Mouse (Mus musculus) embryonic facial prominence, embryonic 10.5 days (tissue): ENCODE results near the gene Inpp5d. TPM values are rescaled to one million over a fixed set of nuclear protein-coding genes. Genes with fewer than 3 reads are reported as not detected.

Experiments used
- DNase-seq: peaks from one replicate; pipeline ENCODE4 v3.0.0-alpha.2; 2017; ENCODE audit warnings: low spot score
- H3K27ac ChIP-seq: fragments of 300-500 bp; sonication (generic); replicated peaks from 2 replicates; pipeline ENCODE4 v1.5.1; 2016; ENCODE audit warnings: mild to moderate bottlenecking
- H3K27me3 ChIP-seq: fragments of 300-500 bp; sonication (generic); replicated peaks from 2 replicates; pipeline ENCODE4 v1.6.1; 2016; ENCODE audit warnings: low read depth, mild to moderate bottlenecking; ENCODE audit not compliant: poor library complexity, severe bottlenecking
- H3K36me3 ChIP-seq: fragments of 300-500 bp; sonication (generic); replicated peaks from 2 replicates; pipeline ENCODE4 v1.6.1; 2016; ENCODE audit warnings: mild to moderate bottlenecking, moderate library complexity
- H3K4me1 ChIP-seq: fragments of 300-500 bp; sonication (generic); 2 replicates; pipeline ENCODE4 v1.6.1; 2016
- H3K4me3 ChIP-seq: fragments of 300-500 bp; sonication (generic); 2 replicates; pipeline ENCODE4 v1.5.1; 2016; ENCODE audit warnings: mild to moderate bottlenecking, moderate library complexity
- H3K9me3 ChIP-seq: fragments of 300-500 bp; sonication (generic); 2 replicates; pipeline ENCODE4 v1.6.1; 2016; ENCODE audit warnings: mild to moderate bottlenecking
- WGBS: fragments of 180-500 bp; shearing (Covaris S2); methylation state at CpG from one replicate; pipeline ENCODE4 v1.1.7; 2016; 5-methylcytosine and 5-hydroxymethylcytosine counted together
- polyA plus RNA-seq: library from polyadenylated mRNA; unstranded; fragments of >200 nt; fragmentation: Nextera tagmentation; extraction: Ambion mirVana; gene quantifications from 2 replicates; pipeline ENCODE4 v1.2.1, GENCODE M21; 2016

Gene Inpp5d
- polyA plus RNA-seq, 1 experiment from 2014 or later, result 4.0 TPM

DNA sequence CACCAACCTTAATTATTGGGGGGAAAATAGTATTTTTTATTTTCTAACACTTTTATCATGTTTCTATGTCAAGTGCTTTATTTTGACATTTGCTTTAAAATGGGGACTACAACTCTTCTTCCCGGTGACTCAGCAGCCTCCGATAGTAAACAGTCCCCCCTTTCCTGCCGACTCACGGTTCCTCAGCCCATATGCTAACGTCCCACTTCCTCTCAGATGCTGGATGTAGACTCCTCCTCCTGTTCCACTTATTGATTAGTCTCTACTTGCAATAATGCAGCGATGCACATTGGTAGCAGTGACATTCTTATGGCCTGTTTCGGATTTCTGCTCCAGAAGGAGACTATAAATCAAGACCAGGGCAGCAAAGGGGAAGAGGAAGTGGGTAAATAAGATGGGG lies 28.5 kb downstream of the Inpp5d start:
- H3K27ac ChIP-seq, result no peak overlapping the region
- no peak for DNase-seq
- WGBS, result 69% methylated on average over 7 of the region's 7 CpGs
- H3K36me3 ChIP-seq, result no peaks in the 10 kb centered on the region
- H3K27me3 ChIP-seq, result no peaks in the 10 kb centered on the region
- H3K4me1 ChIP-seq, result no peaks in the 10 kb centered on the region
- no peaks in the 10 kb centered on the region for H3K9me3 ChIP-seq
- H3K4me3 ChIP-seq, result no peak overlapping the region

DNA sequence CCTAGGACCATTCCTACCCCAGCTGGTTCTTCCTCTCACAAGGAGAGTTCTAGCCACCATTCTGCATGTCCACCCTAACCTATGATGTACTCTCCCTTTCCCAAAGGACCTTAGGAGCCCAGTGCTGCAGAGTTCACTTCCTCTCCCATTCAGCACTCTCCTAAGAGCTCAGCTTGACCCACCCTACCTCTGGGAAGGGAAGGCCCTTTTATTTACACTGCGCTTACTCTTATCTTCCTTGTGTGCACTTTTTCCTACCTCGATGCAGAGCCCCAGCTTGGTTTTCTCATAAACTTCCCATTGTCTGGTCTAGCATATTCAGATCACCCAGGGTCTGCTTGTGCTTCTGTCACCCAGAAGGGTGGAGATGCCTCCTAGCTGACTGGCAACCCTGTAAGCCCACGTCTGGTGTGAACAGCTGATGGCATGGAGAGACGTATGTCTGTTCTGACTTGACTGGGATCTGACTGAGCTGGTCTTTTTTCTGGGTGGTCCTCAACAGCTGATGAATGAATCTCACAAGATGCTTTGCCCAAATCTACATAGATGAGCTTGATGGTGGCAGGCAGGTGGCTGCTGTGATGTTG lies 29.2 kb downstream of the Inpp5d start:
- H3K27ac ChIP-seq, result no peak overlapping the region
- H3K27me3 ChIP-seq, result no peaks in the 10 kb centered on the region
- H3K4me3 ChIP-seq, result no peak overlapping the region
- H3K4me1 ChIP-seq, result no peaks in the 10 kb centered on the region
- WGBS, result 82% methylated on average over 4 of the region's 4 CpGs
- H3K9me3 ChIP-seq, result no peaks in the 10 kb centered on the region
- H3K36me3 ChIP-seq, result no peaks in the 10 kb centered on the region
- no peak for DNase-seq

DNA sequence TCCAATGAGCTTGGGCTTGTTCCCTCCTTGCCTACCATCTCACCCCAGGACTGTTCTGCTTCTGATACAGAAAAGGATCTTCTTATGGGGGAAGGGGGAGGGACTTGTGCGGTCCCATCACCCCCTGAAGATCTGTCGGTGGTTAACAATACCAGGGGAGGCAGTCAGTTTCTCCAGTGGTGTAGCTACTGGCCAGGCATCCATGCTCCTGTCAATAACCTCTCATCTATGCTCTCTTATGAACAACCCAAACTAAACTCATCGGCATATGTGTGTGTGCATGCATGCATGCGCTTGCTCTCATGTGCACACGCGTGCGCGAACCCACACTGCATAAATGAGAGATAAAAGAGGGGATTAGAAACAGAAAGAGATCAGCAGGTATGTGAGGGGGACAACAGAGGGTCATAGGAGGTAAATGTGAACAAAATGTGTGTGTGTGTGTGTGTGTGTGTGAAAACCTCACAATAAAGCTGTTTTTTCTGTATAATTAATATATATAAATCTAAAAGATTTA lies 29.9 kb downstream of the Inpp5d start:
- 94% methylated on average over 8 of the region's 8 CpGs for WGBS
- no peak overlapping the region for H3K27ac ChIP-seq
- H3K9me3 ChIP-seq, result no peaks in the 10 kb centered on the region
- no peak overlapping the region for H3K4me3 ChIP-seq
- no peaks in the 10 kb centered on the region for H3K36me3 ChIP-seq
- no peaks in the 10 kb centered on the region for H3K27me3 ChIP-seq
- DNase-seq, result no peak
- no peaks in the 10 kb centered on the region for H3K4me1 ChIP-seq

DNA sequence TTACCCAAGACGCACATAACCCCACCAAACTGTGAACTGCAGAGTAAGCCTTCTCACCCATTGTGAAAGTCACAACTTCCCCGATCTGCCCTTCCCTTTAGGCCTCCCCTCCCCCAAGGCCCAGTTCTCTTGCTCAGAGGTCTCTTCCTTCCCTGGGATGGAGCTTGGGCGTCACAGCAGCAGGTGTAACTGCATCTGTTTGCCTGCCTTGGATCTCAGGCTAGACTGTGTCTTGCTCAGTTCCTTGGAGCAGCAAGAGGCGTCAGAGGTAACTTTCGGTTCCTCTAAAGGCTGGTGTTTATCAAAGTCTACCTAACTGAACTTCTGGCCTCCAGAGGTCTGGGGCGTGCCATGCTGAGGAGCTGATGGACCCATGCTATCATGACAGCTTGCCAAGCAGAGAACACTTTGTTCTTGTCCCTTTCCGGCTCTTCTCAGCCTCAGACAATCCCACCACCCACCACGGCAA lies 30.5 kb downstream of the Inpp5d start:
- no peak for DNase-seq
- H3K27me3 ChIP-seq, result no peaks in the 10 kb centered on the region
- 83% methylated on average over 8 of the region's 8 CpGs for WGBS
- H3K9me3 ChIP-seq, result no peaks in the 10 kb centered on the region
- no peak overlapping the region for H3K4me3 ChIP-seq
- no peak overlapping the region for H3K27ac ChIP-seq
- H3K4me1 ChIP-seq, result no peaks in the 10 kb centered on the region
- H3K36me3 ChIP-seq, result no peaks in the 10 kb centered on the region

DNA sequence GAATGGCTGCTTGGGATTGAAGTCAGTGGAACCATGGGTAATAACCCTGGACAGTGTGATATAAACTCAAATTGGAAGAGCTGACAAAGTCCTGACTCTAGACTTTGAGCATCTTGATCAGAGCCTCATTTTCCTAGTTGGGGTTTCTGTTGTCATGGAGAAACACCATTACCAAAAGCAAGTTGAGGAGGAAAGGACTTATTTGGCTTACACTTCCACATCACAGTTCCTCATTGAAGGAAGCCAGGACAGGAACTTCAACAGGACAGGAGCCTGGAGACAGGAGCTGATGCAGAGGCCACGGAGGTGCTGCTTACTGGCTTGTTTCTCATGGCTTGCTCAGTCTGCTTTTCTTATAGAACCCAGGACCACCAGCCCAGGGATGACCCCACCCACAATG lies 31.3 kb downstream of the Inpp5d start:
- H3K4me1 ChIP-seq, result no peaks in the 10 kb centered on the region
- H3K27ac ChIP-seq, result no peak overlapping the region
- no peaks in the 10 kb centered on the region for H3K36me3 ChIP-seq
- H3K4me3 ChIP-seq, result no peak overlapping the region
- no peaks in the 10 kb centered on the region for H3K9me3 ChIP-seq
- no peaks in the 10 kb centered on the region for H3K27me3 ChIP-seq
- 88% methylated on average over 1 of the region's 1 CpGs for WGBS
- no peak for DNase-seq

DNA sequence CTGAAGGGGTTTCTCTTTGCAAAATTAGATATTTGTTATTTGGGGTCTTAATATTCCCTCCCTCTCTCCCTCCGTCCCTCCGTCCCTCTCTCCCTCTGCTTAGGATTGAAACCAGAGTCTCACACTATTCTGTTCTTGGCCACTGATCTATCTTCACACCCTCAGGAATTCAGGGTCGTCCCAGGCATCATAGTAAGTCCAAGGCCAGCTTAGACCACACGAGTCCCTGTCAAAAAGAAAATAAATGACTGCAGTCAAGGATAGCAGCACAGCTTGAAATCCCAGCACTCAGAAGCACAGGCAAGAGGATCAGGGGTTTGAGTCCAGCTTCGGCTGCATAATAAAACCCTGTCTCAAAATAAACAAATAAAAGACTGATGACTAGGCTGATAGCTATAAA lies 35.0 kb downstream of the Inpp5d start:
- Histone ChIP-seq H3K4me1 (peaks cover 20% of the 10 kb centered on the region), H3K36me3 (no peaks in the 10 kb centered on the region), H3K27me3 (no peaks in the 10 kb centered on the region), H3K4me3 (no peak overlapping the region), H3K27ac (no peak overlapping the region), H3K9me3 (no peaks in the 10 kb centered on the region)
- no peak for DNase-seq
- WGBS, result 68% methylated on average over 5 of the region's 5 CpGs

DNA sequence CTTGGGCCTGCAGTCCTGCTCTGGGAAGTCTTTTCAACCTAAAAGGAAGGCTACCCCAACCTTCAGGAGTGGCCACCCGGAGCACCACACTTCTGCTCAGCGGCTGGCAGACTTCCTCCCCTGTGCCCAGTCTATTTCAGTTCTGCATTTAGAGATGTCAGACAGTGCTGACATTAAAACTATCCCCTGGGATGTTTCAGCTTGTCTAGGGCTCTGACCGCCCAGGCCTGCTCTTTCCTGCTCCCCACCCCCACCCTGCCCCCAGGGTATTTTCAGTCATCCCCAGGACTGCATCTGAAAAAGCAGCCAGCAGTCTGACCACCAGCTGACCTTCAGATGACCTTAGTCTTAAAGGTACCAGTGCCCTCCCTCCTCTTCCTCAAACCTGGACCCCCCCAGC lies 38.0 kb downstream of the Inpp5d start:
- 48% methylated on average over 3 of the region's 3 CpGs for WGBS
- no peak for DNase-seq
- H3K27ac ChIP-seq, result peak overlapping the region; percentile 40; the same call in 1 of the 2 replicates
- H3K36me3 ChIP-seq, result no peaks in the 10 kb centered on the region
- no peak overlapping the region for H3K4me3 ChIP-seq
- peaks cover 20% of the 10 kb centered on the region for H3K4me1 ChIP-seq
- no peaks in the 10 kb centered on the region for H3K27me3 ChIP-seq
- H3K9me3 ChIP-seq, result no peaks in the 10 kb centered on the region

DNA sequence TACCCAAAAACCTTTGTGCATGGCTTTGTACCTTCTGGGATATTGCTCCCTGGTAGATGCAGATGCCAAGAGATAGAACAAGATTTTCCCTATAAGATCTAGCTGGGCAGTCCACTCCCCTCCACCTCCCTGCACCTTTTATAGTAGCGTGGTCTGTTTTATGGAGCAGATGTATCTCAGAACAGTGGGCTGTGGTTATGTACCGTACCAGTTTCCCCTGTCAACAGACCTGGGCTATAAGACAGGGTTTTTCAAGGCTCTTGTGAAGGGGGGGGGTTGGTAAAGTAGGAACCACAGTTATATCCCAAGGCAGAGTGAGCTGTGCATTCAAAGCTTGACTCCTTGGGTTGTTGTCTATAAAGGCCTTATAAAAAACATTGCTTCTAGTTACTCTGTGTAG lies 38.4 kb downstream of the Inpp5d start:
- Histone ChIP-seq H3K27ac (0 out of 2 replicates have a peak overlapping the region, but pooled peaks have one; percentile 40), H3K4me3 (no peak overlapping the region), H3K4me1 (peaks cover 20% of the 10 kb centered on the region), H3K27me3 (no peaks in the 10 kb centered on the region), H3K9me3 (no peaks in the 10 kb centered on the region), H3K36me3 (no peaks in the 10 kb centered on the region)
- DNase-seq, result no peak
- WGBS, result 80% methylated on average over 2 of the region's 2 CpGs

DNA sequence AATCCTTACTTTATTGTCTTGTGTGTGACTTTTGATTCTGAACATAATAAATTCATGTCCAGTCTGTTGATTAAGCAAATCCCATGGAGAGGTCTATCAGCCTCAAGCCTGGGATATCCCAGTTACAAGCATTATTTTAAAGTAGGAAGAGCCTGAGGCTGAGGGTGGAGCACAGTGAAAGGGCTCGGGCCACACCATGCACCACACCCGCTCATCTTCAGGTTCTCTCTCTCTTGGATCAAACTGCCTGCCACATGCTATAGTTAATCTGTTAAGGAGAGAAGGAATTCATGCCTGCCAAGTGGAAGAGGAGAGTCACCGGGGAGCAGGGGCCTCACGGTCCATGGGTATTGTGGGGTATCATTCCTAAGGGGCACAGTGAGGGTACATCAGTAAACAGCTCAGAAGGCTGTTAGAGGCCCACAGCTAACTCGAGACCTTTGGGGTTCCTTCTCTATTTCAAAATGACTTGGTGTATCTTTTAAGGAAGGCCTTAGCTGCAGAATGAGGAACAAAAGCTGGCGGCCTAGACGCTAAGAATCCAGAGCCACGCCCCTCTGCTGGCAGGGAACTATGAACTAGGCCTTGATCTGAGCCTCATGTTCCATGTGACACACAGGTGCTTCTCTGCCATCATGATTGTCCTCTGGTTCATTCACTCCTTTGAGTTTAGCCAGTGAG lies 39.0 kb downstream of the Inpp5d start:
- 82% methylated on average over 8 of the region's 8 CpGs for WGBS
- H3K27me3 ChIP-seq, result no peaks in the 10 kb centered on the region
- peaks cover 20% of the 10 kb centered on the region for H3K4me1 ChIP-seq
- no peak overlapping the region for H3K4me3 ChIP-seq
- no peaks in the 10 kb centered on the region for H3K9me3 ChIP-seq
- DNase-seq, result no peak
- no peak overlapping the region for H3K27ac ChIP-seq
- no peaks in the 10 kb centered on the region for H3K36me3 ChIP-seq

DNA sequence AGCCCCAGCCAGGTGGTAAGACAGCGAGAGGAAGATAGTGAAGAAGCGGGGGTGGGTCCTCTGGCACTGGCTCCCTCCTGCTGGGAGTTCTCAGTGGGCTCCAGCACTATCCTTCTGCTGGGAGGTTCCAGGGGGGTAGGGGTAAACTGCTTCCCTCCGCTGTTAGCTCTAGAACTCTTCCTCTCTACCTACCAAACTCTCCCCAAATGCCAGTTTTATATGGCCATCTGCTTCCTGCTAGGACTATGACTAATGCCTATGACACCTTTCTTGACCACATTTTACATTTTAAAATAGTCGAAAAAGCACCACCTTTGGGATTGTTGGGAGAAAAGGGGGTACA lies 39.5 kb downstream of the Inpp5d start:
- H3K4me3 ChIP-seq, result no peak overlapping the region
- no peaks in the 10 kb centered on the region for H3K36me3 ChIP-seq
- H3K4me1 ChIP-seq, result peaks cover 20% of the 10 kb centered on the region
- no peak for DNase-seq
- no peaks in the 10 kb centered on the region for H3K27me3 ChIP-seq
- WGBS, result 79% methylated on average over 4 of the region's 4 CpGs
- no peak overlapping the region for H3K27ac ChIP-seq
- H3K9me3 ChIP-seq, result no peaks in the 10 kb centered on the region

DNA sequence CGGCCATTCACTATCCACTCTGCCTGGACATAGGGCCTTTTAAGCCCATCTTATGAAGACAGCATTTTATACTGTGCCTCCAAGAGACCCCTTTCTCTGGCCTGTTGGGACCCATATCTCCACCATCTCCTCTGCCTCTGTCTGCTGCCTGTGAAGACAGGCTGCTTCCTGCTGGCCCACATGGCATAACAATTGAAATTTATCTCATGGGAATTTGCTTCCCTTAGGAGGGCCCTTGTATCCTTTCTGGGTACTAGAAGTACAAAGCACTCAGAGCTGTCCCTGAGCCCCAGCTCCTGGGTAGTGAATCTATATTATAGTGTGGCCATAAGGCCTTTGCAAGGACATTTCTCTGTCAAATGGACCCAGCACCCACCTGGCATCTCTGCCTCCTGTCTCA lies 40.6 kb downstream of the Inpp5d start:
- H3K9me3 ChIP-seq, result no peaks in the 10 kb centered on the region
- H3K27me3 ChIP-seq, result no peaks in the 10 kb centered on the region
- no peak for DNase-seq
- H3K27ac ChIP-seq, result no peak overlapping the region
- 82% methylated on average over 1 of the region's 1 CpGs for WGBS
- no peak overlapping the region for H3K4me3 ChIP-seq
- no peaks in the 10 kb centered on the region for H3K36me3 ChIP-seq
- H3K4me1 ChIP-seq, result peaks cover 20% of the 10 kb centered on the region

DNA sequence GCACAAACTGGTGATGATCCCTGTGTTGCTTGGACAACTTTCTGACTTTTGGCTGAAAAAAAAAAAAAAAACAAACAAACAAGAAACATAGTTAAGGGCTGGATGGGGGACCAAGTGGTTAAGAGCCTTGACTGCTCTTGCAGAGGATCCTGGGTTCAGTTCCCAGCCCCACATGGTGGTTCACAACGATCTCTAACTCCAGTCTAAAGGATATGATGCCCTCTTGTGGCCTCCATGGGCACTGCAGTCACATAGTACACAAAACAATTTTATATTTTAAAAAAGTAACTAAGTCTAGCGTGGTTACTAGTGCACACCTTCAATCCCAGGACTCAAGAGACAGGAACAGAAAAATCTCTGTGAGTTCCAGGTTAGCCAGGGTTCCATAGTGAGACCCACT lies 43.9 kb downstream of the Inpp5d start:
- H3K27ac ChIP-seq, result no peak overlapping the region
- WGBS, result 76% methylated on average over 2 of the region's 2 CpGs
- no peak overlapping the region for H3K4me3 ChIP-seq
- DNase-seq, result no peak
- H3K27me3 ChIP-seq, result no peaks in the 10 kb centered on the region
- H3K9me3 ChIP-seq, result no peaks in the 10 kb centered on the region
- H3K4me1 ChIP-seq, result peaks cover 6% of the 10 kb centered on the region; the same call in 1 of the 2 replicates
- no peaks in the 10 kb centered on the region for H3K36me3 ChIP-seq

DNA sequence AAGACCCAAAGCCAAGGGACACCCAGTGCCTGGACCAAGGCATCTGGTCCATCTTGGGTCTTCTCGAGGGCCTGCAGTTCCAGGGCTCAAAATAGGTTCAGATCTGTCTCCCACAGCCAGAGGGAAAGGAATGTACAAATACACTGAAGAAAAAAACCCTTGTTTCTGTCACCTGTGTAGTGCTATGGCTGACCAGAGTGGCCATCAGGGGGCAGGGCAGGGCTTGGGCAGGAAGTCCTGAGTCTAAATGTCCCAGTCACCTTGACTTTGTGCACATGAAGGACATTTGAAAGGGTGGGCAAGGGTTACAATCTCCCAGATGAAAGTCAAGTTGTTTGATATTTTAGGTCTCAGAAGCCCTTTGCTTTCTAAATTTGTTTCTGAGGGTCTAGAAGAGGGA lies 46.9 kb downstream of the Inpp5d start:
- DNase-seq, result no peak
- H3K27ac ChIP-seq, result no peak overlapping the region
- H3K4me3 ChIP-seq, result no peak overlapping the region
- no peaks in the 10 kb centered on the region for H3K36me3 ChIP-seq
- no peaks in the 10 kb centered on the region for H3K27me3 ChIP-seq
- H3K4me1 ChIP-seq, result no peaks in the 10 kb centered on the region
- WGBS, result 77% methylated on average over 1 of the region's 1 CpGs
- no peaks in the 10 kb centered on the region for H3K9me3 ChIP-seq
